Mouse (Mus musculus): ENCODE data around the gene Lsamp. TPM values are rescaled to one million over a fixed set of nuclear protein-coding genes. Genes with fewer than 3 reads are reported as not detected.
"Not testable (repeated sequence)": the region's sequence is repeated elsewhere in the genome, so short reads cannot be mapped to it uniquely, and the experiment has no call there.

The Lsamp gene
- polyA plus RNA-seq, 1 experiment from 2014 or later, result not detected

DNA sequence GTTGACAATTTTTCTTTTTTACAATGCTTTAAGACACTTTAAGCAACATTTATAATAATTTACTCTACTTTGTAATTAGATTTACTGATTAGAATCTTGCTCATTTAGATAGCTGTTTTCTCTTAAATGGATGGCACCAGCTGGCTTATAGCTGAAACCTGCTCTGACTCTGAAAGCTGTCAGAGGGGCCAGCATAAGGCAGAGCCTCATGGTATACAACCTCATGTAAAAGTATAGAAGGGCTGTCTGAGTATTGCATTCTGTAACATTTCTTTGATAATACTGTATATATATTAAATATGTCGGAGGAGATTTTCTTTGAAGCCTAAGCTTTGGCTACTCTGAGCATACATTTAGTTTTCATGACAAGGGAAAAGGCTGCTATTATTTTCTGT is 1953.4 kb downstream of the Lsamp start:
- H3K27ac ChIP-seq, result no peak overlapping the region
- H3K36me3 ChIP-seq (ENCODE audit: inconsistent target), result no peaks in the 10 kb centered on the region
- no peaks in the 10 kb centered on the region for H3K79me2 ChIP-seq (ENCODE audit: inconsistent target)
- no peak overlapping the region for H3K4me3 ChIP-seq (ENCODE audit: inconsistent target)
- WGBS (ENCODE audit: missing documents), result 90% methylated on average over 1 of the region's 1 CpGs

DNA sequence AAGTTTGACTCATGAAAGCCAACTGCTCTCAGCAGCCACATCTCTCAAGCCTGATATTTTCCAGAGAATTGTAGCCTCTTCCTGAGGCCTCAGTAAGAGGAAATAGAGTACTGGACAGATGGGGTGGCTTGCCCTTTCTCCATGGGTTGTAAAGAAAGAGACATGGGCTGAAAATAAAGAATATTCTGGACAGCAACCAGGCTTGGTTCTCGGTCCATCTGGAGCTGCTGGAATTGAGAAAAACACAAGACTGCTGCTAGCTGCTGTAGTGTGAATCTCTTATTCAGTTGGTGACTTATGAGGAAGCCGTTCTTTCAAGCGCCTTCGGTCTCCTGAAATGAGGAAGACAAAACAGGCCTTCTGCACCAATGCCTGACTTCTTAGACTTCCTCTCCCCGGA is 1954.1 kb downstream of the Lsamp start:
- Histone ChIP-seq H3K27ac (no peak overlapping the region), H3K36me3 (ENCODE audit: inconsistent target) (no peaks in the 10 kb centered on the region), H3K79me2 (ENCODE audit: inconsistent target) (no peaks in the 10 kb centered on the region), H3K4me3 (ENCODE audit: inconsistent target) (no peak overlapping the region)
- 71% methylated on average over 5 of the region's 5 CpGs for WGBS (ENCODE audit: missing documents)

DNA sequence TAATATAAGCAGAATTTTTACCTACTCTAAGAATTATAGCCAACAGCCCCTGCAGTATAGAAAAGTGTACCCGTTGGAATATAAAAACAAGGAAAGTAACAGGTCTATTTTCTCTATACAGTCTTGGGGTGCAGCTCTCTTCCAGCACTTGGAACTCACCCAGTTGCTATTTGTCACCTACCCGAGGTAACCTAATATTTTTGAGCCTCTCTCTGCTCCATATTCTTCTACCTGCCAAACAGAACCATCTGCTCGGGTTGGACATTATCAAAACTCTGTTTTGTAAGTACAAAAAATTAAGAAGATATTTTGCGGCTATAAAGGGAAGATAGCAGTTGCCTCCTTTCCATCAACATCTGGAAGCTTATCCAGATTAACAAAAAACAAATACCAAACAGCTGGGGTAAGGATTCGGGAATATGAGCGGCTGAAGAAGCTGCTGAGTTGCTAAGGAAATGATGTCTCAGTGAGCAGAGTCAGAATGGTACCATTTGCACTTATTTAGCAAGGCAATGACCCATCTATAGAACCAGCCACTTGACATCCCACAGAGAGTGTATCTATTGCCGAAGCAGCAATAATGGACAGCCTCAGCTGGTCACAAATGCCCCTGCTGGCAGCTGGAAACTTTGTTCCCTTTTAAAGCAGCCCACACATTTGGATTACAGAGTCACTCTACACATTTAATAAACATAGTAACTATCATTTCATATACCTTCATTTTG is 1957.6 kb downstream of the Lsamp start:
- Histone ChIP-seq H3K79me2 (ENCODE audit: inconsistent target) (no peaks in the 10 kb centered on the region), H3K36me3 (ENCODE audit: inconsistent target) (no peaks in the 10 kb centered on the region), H3K27ac (no peak overlapping the region), H3K4me3 (ENCODE audit: inconsistent target) (no peak overlapping the region)
- WGBS (ENCODE audit: missing documents), result 84% methylated on average over 7 of the region's 7 CpGs

DNA sequence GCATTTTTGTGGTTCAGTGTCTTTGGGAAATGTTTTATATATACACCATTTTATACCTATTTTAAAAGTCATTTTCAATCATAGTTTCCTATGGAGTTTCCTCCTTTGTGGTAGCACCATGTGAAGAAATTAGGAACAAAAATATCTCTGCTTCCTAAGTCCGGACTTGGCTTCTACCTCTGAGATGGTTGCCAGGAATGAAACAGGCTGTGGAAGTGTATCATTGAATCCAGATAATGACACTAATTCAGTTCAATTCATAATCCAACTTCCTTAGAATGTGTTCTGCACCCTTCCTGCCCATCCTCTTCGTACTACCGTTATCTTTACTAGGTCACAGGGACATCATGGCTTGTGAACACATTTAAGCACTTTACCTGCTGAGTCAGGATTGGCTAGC is 1973.7 kb downstream of the Lsamp start:
- Histone ChIP-seq H3K36me3 (ENCODE audit: inconsistent target) (no peaks in the 10 kb centered on the region), H3K27ac (no peak overlapping the region), H3K79me2 (ENCODE audit: inconsistent target) (no peaks in the 10 kb centered on the region), H3K4me3 (ENCODE audit: inconsistent target) (no peak overlapping the region)
- 92% methylated on average over 3 of the region's 3 CpGs for WGBS (ENCODE audit: missing documents)

DNA sequence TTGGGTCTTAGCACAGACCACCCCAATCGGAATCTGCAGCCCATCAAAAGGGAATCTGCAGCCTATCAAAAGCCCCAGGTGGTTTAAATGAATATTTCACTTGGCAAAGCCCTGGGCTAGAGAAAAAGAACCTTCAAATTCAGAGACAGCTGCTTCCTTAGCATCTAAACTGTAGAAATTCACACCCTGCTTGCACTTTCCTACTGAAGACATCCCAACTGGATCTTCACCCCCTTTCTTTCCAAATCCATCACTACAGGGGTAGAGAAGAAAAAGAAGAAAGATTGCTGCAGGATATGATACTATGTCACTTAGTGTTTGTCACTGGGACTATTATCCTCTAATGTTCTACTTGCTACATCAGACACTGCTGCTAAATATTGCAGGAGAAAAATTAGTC is 1981.5 kb downstream of the Lsamp start:
- Histone ChIP-seq H3K36me3 (ENCODE audit: inconsistent target) (no peaks in the 10 kb centered on the region), H3K27ac (no peak overlapping the region), H3K79me2 (ENCODE audit: inconsistent target) (no peaks in the 10 kb centered on the region), H3K4me3 (ENCODE audit: inconsistent target) (no peak overlapping the region)
- WGBS (ENCODE audit: missing documents), result 69% methylated on average over 1 of the region's 1 CpGs

DNA sequence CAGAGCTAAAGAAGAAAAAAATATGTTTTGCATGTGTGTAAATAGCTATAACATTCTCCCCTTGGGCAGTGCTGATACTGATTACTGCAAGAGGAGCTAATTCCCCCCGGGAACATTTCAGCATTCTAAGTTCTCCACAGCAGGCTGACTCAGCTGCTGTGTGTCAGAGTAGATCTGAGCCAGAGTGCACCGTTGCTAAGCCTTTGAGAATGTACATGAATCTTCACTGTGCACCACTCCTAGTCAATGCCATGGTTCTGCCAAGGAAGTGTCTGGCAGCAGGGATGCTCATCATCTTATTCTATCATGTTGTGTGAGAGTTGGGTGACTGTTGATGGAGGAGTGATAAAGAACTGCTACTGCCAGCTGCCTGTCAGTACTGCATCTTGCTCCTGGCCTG is 1985.1 kb downstream of the Lsamp start:
- WGBS (ENCODE audit: missing documents), result 66% methylated on average over 2 of the region's 2 CpGs
- Histone ChIP-seq H3K79me2 (ENCODE audit: inconsistent target) (no peaks in the 10 kb centered on the region), H3K27ac (no peak overlapping the region), H3K36me3 (ENCODE audit: inconsistent target) (no peaks in the 10 kb centered on the region), H3K4me3 (ENCODE audit: inconsistent target) (no peak overlapping the region)

DNA sequence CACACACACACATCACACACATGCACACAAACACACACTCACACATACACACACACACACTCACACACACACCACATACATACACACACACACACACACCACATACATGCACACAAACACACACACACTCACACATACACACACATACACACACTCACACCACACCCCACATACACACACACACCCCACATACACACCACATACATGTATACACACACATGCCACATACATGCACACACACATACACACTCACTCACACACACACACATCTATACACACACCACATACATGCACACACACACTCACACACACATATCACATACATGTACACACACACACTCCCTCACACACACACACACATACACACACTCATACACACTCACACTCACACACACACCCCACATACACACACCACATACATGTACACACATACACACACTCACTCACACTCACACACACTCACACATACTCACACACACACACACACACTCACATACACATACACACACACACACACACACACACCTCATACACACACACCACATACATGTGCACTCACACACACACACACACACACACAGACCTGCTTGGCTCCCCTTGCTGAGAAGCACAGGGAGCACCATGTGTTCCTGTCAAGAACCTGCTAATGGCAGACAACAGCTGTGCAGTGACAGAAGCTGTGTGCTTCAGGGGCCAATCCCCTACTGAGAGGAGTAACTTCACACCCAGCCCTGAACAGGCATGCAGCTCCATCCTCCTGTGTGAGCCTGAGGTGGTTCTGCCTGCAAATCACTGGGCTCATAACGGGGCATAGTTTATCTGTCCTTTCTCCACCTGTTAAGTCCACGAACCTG is 1990.9 kb downstream of the Lsamp start:
- Histone ChIP-seq H3K27ac (no peak overlapping the region), H3K36me3 (ENCODE audit: inconsistent target) (no peaks in the 10 kb centered on the region), H3K4me3 (ENCODE audit: inconsistent target) (no peak overlapping the region), H3K79me2 (ENCODE audit: inconsistent target) (no peaks in the 10 kb centered on the region)
- WGBS (ENCODE audit: missing documents), result 89% methylated on average over 2 of the region's 2 CpGs

DNA sequence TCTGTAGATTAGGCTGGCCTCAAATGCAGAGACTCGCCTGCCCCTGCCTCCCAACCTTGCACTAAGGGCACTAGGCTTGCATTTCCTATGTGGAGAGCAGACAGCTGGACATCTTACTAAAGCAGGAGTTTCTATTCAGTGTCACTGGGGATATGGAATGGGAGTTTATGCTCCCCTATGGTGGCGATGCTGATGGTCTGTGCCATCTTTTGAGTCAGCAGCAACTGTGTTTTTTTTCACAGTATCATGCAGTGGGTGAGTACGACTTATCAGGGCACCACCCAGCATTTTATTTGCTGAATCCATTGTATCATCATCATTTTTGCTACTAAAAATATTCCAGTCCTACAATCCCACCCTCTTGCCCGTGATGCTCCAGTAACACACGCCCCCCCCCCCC is 1992.7 kb downstream of the Lsamp start:
- Histone ChIP-seq H3K79me2 (ENCODE audit: inconsistent target) (no peaks in the 10 kb centered on the region), H3K4me3 (ENCODE audit: inconsistent target) (no peak overlapping the region), H3K36me3 (ENCODE audit: inconsistent target) (no peaks in the 10 kb centered on the region), H3K27ac (no peak overlapping the region)
- WGBS (ENCODE audit: missing documents), result 78% methylated on average over 3 of the region's 5 CpGs

DNA sequence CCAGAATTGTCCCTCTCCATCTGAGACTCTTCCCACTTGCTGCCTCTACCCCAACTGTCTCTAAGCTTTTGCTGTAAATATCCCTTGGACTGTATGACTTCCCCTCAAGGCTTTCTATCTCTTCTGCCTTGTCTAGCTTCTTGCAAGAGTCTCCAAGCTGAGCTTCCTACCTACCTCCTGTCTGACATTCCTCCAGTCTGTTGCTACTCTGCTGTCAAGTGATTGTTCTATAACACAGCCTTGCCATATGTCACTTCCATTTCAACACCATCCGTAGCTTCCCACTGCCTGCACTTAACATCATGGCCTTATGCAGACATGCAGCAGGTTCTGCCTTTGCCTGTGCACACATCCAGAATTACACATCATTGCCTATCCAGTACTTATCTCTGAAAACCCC is 2012.8 kb downstream of the Lsamp start:
- Histone ChIP-seq H3K27ac (no peak overlapping the region), H3K36me3 (ENCODE audit: inconsistent target) (no peaks in the 10 kb centered on the region), H3K4me3 (ENCODE audit: inconsistent target) (no peak overlapping the region), H3K79me2 (ENCODE audit: inconsistent target) (no peaks in the 10 kb centered on the region)
- 88% methylated on average over 1 of the region's 1 CpGs for WGBS (ENCODE audit: missing documents)

DNA sequence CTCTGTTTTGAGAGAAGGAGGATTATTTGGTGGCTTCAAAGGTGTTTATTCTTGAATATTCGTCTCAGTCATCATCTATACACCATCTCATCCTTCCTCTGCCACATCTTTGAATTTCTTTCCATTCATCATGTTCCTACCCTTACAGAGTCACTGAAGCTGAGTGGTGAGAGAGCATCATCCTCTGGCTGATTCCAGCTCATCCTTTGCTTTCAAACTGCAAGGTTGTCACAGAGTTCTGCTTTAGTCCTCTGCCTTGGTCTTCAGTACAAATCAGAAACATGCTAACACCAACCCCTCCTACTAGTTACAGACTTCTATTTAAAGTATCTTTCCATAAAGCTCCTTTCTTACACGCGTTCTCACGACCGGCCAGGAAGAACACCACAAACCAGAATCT is 2018.8 kb downstream of the Lsamp start:
- no peak overlapping the region for H3K27ac ChIP-seq
- H3K4me3 ChIP-seq (ENCODE audit: inconsistent target), result no peak overlapping the region
- no peaks in the 10 kb centered on the region for H3K36me3 ChIP-seq (ENCODE audit: inconsistent target)
- no peaks in the 10 kb centered on the region for H3K79me2 ChIP-seq (ENCODE audit: inconsistent target)
- 85% methylated on average over 4 of the region's 5 CpGs for WGBS (ENCODE audit: missing documents)

DNA sequence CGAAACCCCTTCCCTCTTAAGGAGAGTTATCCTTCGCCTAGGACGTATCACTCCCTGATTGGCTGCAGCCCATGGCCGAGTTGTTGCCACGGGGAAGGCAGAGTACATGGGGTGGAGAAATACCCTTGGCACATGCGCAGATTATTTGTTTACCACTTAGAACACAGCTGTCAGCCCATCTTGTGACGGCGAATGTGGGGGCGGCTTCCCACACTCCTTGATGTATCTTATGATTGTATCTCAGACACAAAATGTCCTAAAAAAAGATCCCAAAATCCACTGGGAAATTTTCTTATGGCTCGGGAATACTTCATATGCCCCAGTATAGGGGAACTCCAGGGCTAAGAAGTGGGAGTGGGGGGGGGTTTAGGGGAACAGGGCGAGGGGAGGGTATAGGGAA is 2019.3 kb downstream of the Lsamp start:
- WGBS (ENCODE audit: missing documents), result 83% methylated on average over 5 of the region's 11 CpGs
- not testable (repeated sequence) for H3K4me3 ChIP-seq (ENCODE audit: inconsistent target); H3K27ac ChIP-seq; H3K36me3 ChIP-seq (ENCODE audit: inconsistent target); H3K79me2 ChIP-seq (ENCODE audit: inconsistent target)

DNA sequence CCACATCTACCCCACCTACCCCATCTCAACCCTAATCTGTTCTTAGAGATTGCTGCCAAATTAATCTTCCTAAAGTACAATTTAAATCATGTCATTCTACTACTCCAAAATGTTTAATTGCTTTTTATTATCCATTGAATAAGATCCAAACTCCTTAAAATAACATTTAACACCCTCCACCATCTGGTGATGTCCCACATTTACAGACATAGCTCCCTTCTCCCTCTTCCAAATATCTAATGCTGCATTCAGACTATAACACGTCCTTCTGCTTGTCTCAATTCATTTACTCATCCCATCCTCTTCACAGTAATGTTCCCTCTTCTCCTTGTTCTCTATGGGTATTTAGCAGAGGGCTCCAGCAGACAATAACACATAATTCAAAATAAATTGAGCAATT is 2020.0 kb downstream of the Lsamp start:
- Histone ChIP-seq H3K79me2 (ENCODE audit: inconsistent target) (no peaks in the 10 kb centered on the region), H3K36me3 (ENCODE audit: inconsistent target) (no peaks in the 10 kb centered on the region), H3K4me3 (ENCODE audit: inconsistent target) (no peak overlapping the region), H3K27ac (no peak overlapping the region)
- 75% methylated on average over 1 of the region's 1 CpGs for WGBS (ENCODE audit: missing documents)

DNA sequence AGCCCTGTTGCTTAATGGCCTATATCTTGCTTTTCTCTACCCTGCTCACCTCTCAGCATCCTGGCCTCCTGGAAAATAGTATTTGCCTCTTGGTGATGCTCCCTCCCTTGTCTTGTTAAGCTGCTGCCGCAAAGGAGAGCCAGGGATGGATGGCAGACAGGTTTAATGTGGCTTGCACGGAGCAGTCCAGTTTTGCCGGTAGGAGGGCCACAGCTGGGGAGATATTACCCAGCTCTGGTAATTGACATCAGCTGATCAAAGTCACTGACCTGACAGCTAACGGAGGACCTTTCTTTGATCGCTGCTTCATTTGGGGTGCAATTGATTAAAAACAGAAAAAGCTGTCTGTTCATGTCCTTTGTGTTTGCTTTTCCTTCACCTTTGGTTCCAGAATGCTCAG is 2030.8 kb downstream of the Lsamp start:
- no peak overlapping the region for H3K4me3 ChIP-seq (ENCODE audit: inconsistent target)
- H3K36me3 ChIP-seq (ENCODE audit: inconsistent target), result no peaks in the 10 kb centered on the region
- WGBS (ENCODE audit: missing documents), result 70% methylated on average over 5 of the region's 5 CpGs
- no peaks in the 10 kb centered on the region for H3K79me2 ChIP-seq (ENCODE audit: inconsistent target)
- no peak overlapping the region for H3K27ac ChIP-seq

DNA sequence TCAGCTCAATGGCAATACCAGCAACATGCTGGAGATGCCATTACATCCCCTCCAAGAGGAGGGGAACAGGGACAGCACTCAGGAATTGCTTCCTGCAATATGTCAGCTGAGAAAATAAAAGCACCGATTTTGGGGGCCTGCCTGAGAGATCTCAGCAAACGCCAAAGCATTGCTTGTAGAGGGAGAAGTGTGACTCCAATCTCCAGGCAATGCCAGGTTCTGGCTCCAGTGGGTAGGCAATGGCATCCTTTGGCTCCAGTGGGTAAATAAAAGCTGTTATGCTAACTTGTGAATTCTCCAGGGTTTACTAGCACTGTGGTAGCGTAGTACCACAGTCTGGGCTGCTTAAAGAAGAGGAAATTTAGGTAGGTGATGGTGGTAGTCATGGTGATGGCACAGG is 2031.3 kb downstream of the Lsamp start:
- H3K36me3 ChIP-seq (ENCODE audit: inconsistent target), result no peaks in the 10 kb centered on the region
- WGBS (ENCODE audit: missing documents), result 56% methylated on average over 3 of the region's 3 CpGs
- no peaks in the 10 kb centered on the region for H3K79me2 ChIP-seq (ENCODE audit: inconsistent target)
- H3K27ac ChIP-seq, result no peak overlapping the region
- H3K4me3 ChIP-seq (ENCODE audit: inconsistent target), result no peak overlapping the region

DNA sequence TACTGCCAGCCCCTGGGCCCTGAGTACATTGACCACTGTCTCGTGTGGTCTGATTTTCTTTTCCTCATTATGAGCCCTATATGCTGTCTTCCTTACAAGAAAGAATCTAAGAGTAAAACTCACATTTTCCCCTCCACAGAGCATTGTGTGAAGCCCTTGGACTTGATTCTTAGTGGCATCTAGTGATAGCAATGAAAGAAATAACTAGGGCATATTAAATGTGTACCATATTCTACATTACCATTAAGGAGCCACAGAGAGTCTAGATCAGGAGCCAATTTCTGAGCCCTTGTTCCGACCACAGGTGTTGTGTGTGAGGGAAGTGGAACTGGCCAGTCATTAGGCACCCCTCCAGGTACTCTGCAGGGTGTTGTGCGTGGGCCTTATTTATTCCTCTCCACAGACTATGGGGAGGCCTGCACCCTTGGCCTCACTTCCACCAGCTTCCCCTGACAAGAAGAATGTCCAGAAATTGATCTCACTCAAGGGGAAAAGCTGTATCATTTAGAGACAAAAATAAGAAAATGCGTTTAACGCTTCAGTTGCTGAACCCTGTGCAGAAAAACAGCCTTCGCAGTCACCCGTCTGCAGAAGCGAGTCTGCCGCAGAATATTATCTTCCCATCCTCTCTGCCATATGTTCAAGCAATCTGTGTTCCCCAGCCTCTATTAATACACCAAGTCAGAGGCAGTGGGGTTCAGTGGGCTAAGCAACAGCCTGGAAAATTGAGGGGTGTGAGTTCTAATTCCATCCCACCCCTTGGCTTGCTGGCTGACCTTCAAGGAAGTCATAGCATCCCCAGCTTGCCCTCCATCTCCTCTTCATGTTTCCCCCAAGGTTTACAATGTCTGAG is 2032.9 kb downstream of the Lsamp start:
- WGBS (ENCODE audit: missing documents), result 92% methylated on average over 9 of the region's 9 CpGs
- Histone ChIP-seq H3K36me3 (ENCODE audit: inconsistent target) (no peaks in the 10 kb centered on the region), H3K4me3 (ENCODE audit: inconsistent target) (no peak overlapping the region), H3K27ac (no peak overlapping the region), H3K79me2 (ENCODE audit: inconsistent target) (no peaks in the 10 kb centered on the region)

All from macrophage (primary cell).